Mouse (Mus musculus) megakaryocyte, embryonic 14.5 days (primary cell): Measurements from ENCODE around the gene Timm29.

Experiments
- FLI1 ChIP-seq: IDR thresholded peaks from 2 replicates; pipeline ENCODE4 v1.6.1; 2012; ENCODE audit warnings: low read length, inconsistent platforms, mixed read lengths
- GATA1 ChIP-seq: IDR thresholded peaks from 3 replicates; pipeline ENCODE4 v1.6.1; 2012; ENCODE audit warnings: mixed read lengths, low read length, inconsistent platforms, borderline replicate concordance

DNA sequence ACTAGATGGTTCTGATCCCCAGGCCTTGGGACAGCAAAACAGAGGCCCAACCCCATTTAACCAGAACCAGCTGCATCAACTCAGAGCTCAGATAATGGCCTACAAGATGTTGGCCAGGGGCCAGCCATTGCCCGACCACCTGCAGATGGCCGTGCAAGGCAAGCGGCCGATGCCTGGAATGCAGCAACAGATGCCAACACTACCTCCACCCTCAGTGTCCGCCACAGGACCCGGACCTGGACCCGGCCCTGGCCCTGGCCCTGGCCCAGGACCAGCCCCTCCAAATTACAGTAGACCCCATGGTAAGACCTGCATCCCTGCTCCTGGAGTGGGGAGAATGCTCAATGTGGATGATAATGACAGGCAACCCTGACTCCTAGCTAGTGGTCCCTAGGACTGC lies 43.1 kb downstream of the Timm29 start:
- TF ChIP-seq GATA1 (no peak), FLI1 (no peak)
